Comparison of ENCODE assay signal across 13 mouse cellular contexts in genomic region chr13:76062126-76062525, GRCm38 (mm10). TPM values are rescaled to one million over a fixed set of nuclear protein-coding genes. Genes with fewer than 3 reads are reported as not detected.
"Had no signal": no experiment of that assay in that cellular context is flagged by ENCODE, and none has a peak within 500 bp of the region (broad histone marks: within the 10 kb centered on the region; RNA-seq: fewer than 3 reads in every experiment).

No protein-coding gene starts in this region.

- DNase-seq: lung, adult 2 months; lung, postnatal 14 days; lung, postnatal 36 days; right cerebral cortex, postnatal 14 days; spleen, adult 18-20 months; thymus, adult 18-20 months; thymus, postnatal 14 days; thymus, postnatal 36 days had no signal

- ATAC-seq: lung, postnatal 0 days; midbrain, embryonic 13.5 days; midbrain, embryonic 15.5 days had no signal

RNA-seq across cellular contexts. Expression of gene Gpr150, which starts 5.3 kb away (rescaled TPM):
- total RNA-seq: monocyte, adult 5-6 weeks; neutrophil, adult 5-6 weeks had no signal
